Comparison of ENCODE assay signal across 10 mouse cellular contexts in the genomic region with DNA sequence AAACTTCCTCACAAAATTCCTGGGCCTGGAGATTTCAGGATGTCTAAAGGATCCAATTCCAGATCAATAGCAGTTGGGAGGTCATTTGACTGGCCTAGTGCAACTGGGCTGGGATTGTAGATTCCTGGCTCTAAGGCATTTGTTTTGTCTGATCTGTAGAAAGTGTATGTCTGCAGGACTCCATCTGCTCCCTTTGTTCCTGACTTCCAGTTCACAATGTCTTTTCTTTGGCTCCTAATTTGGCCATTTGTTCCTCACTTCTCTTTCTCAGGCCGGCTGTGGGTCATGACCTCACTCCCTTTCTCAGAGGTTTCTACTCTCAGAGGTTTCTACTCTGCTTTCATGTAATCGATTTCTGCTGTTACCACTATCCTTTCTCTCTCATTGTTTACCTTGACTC.
"Had no signal": no experiment of that assay in that cellular context is flagged by ENCODE, and none has a peak within 500 bp of the region (broad histone marks: within the 10 kb centered on the region; RNA-seq: fewer than 3 reads in every experiment).

No protein-coding gene starts in this region.

- DNase-seq: liver, postnatal 0 days; lung, adult 2 months; lung, postnatal 14 days; lung, postnatal 36 days; retina, postnatal 1 day; right cerebral cortex, adult 18-20 months; right cerebral cortex, postnatal 14 days; thymus, adult 2 months; thymus, postnatal 25 days; thymus, postnatal 4 days had no signal
